Mouse (Mus musculus) cortical plate, adult 2 months (tissue): Measurements from ENCODE around the gene Lce1b. TPM values are rescaled to one million over a fixed set of nuclear protein-coding genes. Genes with fewer than 3 reads are reported as not detected.

Source experiments
- H3K27ac ChIP-seq: fragments of 200-500 bp; 2 replicates; pipeline ENCODE4 v1.5.1; 2012; ENCODE audit warnings: low read length, control low read depth, inconsistent platforms; ENCODE audit not compliant: insufficient read depth
- H3K4me1 ChIP-seq: fragments of 200-500 bp; 2 replicates; pipeline ENCODE4 v1.6.1; 2011; ENCODE audit warnings: low read length; ENCODE audit not compliant: control insufficient read depth, insufficient read depth
- H3K4me3 ChIP-seq: fragments of 200-500 bp; 2 replicates; pipeline ENCODE4 v1.5.1; 2011; ENCODE audit warnings: mild to moderate bottlenecking, low read length, control low read depth; ENCODE audit not compliant: insufficient read depth
- CTCF ChIP-seq: fragments of 200-500 bp; IDR thresholded peaks from 2 replicates; pipeline ENCODE4 v1.5.1; 2011; ENCODE audit warnings: mild to moderate bottlenecking, control low read depth, low read length; ENCODE audit not compliant: insufficient read depth; ENCODE audit errors: extremely low read depth
- POLR2A ChIP-seq: fragments of 200-500 bp; IDR thresholded peaks from 2 replicates; pipeline ENCODE4 v1.6.1; 2011; ENCODE audit warnings: mild to moderate bottlenecking, low read length, control low read depth; ENCODE audit not compliant: insufficient read depth; ENCODE audit errors: extremely low read depth
- polyA plus RNA-seq: library from polyadenylated mRNA; depleted of rRNA; stranded (reverse); fragments of >200 nt; gene quantifications from 2 replicates; pipeline ENCODE4 v1.2.3, GENCODE M21; 2012; rRNA removed

Gene Lce1b
- polyA plus RNA-seq, 1 experiment, result not detected

- Histone ChIP-seq H3K4me3 (no peak overlapping the region), H3K27ac (no peak overlapping the region), H3K4me1 (no peaks in the 10 kb centered on the region)
- TF ChIP-seq CTCF (no peak), POLR2A (no peak)
Observed at GRCm38 (mm10) chr3:92637745-92638652, 18.7 kb downstream of the Lce1b start.

- H3K27ac ChIP-seq, result no peak within 1 kb of the TSS
- no peak within 1 kb of the TSS for H3K4me3 ChIP-seq
- no peaks in the 10 kb centered on the region for H3K4me1 ChIP-seq
- TF ChIP-seq CTCF (no peak), POLR2A (no peak)
Observed at GRCm38 (mm10) chr3:92621560-92621959, 35.2 kb downstream of the Lce1b start, which contains the start of gene Lce6a. Lce6a (minus strand) TSS chr3:92621660.

- Histone ChIP-seq H3K27ac (no peak overlapping the region), H3K4me1 (no peaks in the 10 kb centered on the region), H3K4me3 (no peak overlapping the region)
- TF ChIP-seq POLR2A (no peak), CTCF (no peak)
Observed at GRCm38 (mm10) chr3:92609804-92610203, 46.9 kb downstream of the Lce1b start.

- no peak within 1 kb of the TSS for H3K27ac ChIP-seq
- TF ChIP-seq CTCF (no peak), POLR2A (no peak)
- H3K4me1 ChIP-seq, result no peaks in the 10 kb centered on the region
- H3K4me3 ChIP-seq, result no peak within 1 kb of the TSS
Observed at GRCm38 (mm10) chr3:92607392-92607791, 49.3 kb downstream of the Lce1b start, which contains the start of gene 2210017I01Rik. 2210017I01Rik (minus strand) TSS chr3:92607492.

Other genes starting within 250 kb of the Lce1b start
- gene Sprr2i, start 248.9 kb downstream of the Lce1b start, polyA plus RNA-seq, result not detected in 2 replicates
- not detected in 2 replicates for gene Sprr2j-ps, start 238.8 kb downstream of the Lce1b start, polyA plus RNA-seq
- gene Gm9774, start 227.5 kb downstream of the Lce1b start, polyA plus RNA-seq, result 11.5 TPM in 2 replicates
- not detected in 2 replicates for gene Sprr2k, start 224.3 kb downstream of the Lce1b start, polyA plus RNA-seq
- not detected in 2 replicates for gene Sprr1b, start 218.1 kb downstream of the Lce1b start, polyA plus RNA-seq
- gene Sprr3, start 198.2 kb downstream of the Lce1b start, polyA plus RNA-seq, result not detected in 2 replicates
- 0.26 and 0.42 TPM in 2 replicates for gene Sprr1a, start 171.0 kb downstream of the Lce1b start, polyA plus RNA-seq
- not detected in 2 replicates for gene Sprr4, start 156.4 kb downstream of the Lce1b start, polyA plus RNA-seq
- gene 2310046K23Rik, start 122.4 kb downstream of the Lce1b start, polyA plus RNA-seq, result not detected in 2 replicates
- gene Ivl, start 83.2 kb downstream of the Lce1b start, polyA plus RNA-seq, result not detected in 2 replicates
- gene Smcp, start 67.9 kb downstream of the Lce1b start, polyA plus RNA-seq, result not detected in 2 replicates
- gene 2210017I01Rik, start 49.4 kb downstream of the Lce1b start, polyA plus RNA-seq, result not detected in 2 replicates
- gene Lce6a, start 35.3 kb downstream of the Lce1b start, polyA plus RNA-seq, result not detected in 2 replicates
- not detected in 2 replicates for gene Lce1a1, start 8.6 kb downstream of the Lce1b start, polyA plus RNA-seq
- gene Lce1a2, start 13.4 kb upstream of the Lce1b start, polyA plus RNA-seq, result not detected in 2 replicates
- gene Lce1c, start 22.3 kb upstream of the Lce1b start, polyA plus RNA-seq, result not detected in 2 replicates
- gene Lce1d, start 30.3 kb upstream of the Lce1b start, polyA plus RNA-seq, result not detected in 2 replicates
- not detected in 2 replicates for gene Lce1e, start 52.1 kb upstream of the Lce1b start, polyA plus RNA-seq
- gene Lce1f, start 63.4 kb upstream of the Lce1b start, polyA plus RNA-seq, result not detected in 2 replicates
- not detected in 2 replicates for gene Gm38119, start 82.2 kb upstream of the Lce1b start, polyA plus RNA-seq
- not detected in 2 replicates for gene Lce1g, start 95.4 kb upstream of the Lce1b start, polyA plus RNA-seq
- gene Lce1h, start 108.1 kb upstream of the Lce1b start, polyA plus RNA-seq, result not detected in 2 replicates
- gene Lce1i, start 122.0 kb upstream of the Lce1b start, polyA plus RNA-seq, result not detected in 2 replicates
- gene Lce1j, start 133.6 kb upstream of the Lce1b start, polyA plus RNA-seq, result not detected in 2 replicates
- gene Lce1k, start 151.0 kb upstream of the Lce1b start, polyA plus RNA-seq, result not detected in 2 replicates
- gene Kprp, start 170.3 kb upstream of the Lce1b start, polyA plus RNA-seq, result not detected in 2 replicates
- gene Lce1l, start 194.4 kb upstream of the Lce1b start, polyA plus RNA-seq, result not detected in 2 replicates
- gene 2310050C09Rik, start 213.3 kb upstream of the Lce1b start, polyA plus RNA-seq, result not detected in 2 replicates